Mouse (Mus musculus): ENCODE measurements around the gene Ampd3.

Ampd3 gene

GRCm38 (mm10) chr7:110803131-110803530 is 35.1 kb downstream of the Ampd3 start:
- DNase-seq = no peak

GRCm38 (mm10) chr7:110804266-110804665 is 36.3 kb downstream of the Ampd3 start:
- DNase-seq = peak; percentile 27 to 37

DNA sequence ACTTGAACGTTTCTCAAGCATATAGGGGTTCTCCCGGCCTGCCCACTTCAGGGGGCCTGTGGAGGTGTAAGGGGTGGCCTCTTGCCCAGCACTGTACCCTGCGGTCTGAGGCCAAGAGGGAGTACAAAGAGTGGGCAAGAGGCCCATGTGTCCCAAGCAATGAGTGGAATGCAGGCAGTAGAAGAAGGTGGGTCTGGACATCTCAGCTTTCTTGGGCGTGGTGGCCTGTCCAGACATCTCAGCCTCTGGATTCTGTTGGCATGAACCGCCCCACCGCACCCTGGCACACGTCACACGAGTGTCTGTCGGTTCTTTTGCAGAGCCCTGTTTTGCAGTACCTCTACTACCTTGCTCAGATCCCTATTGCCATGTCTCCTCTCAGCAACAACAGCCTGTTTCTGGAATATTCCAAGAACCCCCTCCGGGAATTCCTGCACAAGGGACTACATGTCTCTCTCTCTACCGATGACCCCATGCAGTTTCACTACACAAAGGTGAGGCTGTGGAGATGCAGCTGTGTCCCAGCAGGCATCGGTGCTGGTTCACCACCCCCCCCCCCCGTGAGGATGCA is 39.5 kb downstream of the Ampd3 start:
- no peak for DNase-seq

GRCm38 (mm10) chr7:110808962-110809361 is 41.0 kb downstream of the Ampd3 start:
- no peak for DNase-seq

DNA sequence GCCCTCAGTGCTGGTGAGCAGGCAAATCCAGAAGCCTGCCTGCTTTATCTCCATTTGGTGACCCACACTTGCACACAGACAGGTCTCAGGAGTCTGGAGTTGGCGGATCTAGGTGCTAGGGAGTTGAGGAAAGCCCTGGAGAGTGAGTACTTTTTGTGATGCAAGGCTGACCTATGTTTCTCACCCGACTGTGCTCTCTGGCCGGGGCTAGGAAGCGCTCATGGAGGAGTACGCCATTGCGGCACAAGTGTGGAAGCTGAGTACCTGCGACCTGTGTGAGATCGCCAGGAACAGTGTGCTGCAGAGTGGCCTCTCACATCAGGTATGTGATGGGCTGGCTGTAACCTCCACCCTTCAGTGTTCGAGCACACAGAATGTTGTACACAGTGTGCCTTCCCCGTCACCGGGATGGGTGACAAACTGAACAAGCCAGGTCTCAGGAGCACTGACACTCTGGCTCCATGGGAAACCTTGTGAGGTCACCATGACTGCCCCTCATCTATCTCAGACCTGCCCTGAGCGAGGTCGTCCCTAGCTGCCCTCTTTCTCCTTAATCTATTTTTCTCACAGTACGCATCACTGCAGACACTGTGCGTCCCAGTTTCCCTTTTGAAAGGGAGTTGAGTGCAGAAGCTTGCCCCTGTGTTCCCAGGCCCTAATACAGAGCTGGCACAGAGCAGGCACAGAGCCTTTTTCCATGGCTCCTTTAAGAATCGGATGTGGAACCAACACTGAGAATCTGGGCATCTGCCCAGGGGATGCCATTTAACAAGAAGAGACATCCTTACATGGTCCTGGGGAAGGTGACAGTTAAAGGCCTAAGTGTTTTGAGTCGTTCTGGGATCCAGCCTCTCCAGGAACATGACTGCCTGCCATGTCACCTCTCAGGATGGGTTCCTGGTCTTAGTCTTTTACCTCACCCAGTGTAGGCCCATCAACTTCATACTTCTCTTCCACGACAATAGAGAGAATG is 41.9 kb downstream of the Ampd3 start:
- no peak for DNase-seq

GRCm38 (mm10) chr7:110810995-110811394 is 43.0 kb downstream of the Ampd3 start:
- DNase-seq = no peak

GRCm38 (mm10) chr7:110811529-110811928 is 43.5 kb downstream of the Ampd3 start:
- DNase-seq = no peak

DNA sequence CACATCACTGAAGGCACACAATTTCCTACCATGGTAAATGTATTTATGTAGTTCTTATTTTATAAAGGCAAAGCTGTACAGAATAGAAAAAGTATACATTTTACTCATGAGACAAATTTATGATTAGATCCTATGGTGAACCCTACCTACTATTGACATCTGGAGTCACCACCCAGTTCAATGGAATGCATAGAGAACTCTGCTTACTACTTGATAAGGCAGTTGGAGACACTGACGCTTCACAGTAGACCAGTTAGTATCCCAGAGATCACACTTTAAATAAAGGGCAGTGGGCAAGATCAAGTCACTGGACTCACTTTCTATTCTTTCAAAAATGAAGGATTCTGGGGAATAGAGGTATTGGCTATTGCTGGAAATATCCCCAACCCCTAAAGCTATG is 46.0 kb downstream of the Ampd3 start:
- no peak for DNase-seq

- DNase-seq = peak; percentile 24 to 45
Observed at GRCm38 (mm10) chr7:110816037-110816436, 48.0 kb downstream of the Ampd3 start.

GRCm38 (mm10) chr7:110818206-110818605 is 50.2 kb downstream of the Ampd3 start:
- no peak for DNase-seq

DNA sequence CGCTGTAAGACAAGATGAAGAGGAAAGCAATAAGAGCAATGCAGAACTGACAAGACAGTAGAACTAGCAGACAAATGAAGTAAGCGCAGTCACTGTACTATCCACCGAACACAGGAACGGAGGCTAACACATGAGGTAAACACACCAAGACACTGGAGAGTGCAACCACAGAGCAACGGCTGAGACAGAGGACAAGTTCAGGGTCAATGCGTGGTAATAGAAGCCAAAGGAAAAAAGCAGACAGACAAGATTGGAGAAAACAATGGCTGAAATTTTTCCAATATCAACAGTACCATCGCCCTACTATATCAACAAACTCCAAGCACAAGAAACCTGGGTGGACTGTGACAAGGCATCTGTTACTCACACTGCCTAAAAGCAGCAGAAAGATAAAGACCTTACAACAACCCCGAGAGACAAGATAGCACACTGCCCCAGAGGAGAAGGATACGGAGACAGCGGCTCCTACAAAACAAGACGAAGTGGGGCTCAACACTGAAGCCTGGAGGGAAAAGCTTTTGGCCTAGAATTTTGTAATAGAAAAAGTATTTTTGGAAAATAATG is 50.9 kb downstream of the Ampd3 start:
- no peak for DNase-seq

- no peak for DNase-seq
Observed at GRCm38 (mm10) chr7:110821068-110821467, 53.1 kb downstream of the Ampd3 start.

GRCm38 (mm10) chr7:110821653-110822052 is 53.6 kb downstream of the Ampd3 start:
- DNase-seq = peak; percentile 65 to 66

DNA sequence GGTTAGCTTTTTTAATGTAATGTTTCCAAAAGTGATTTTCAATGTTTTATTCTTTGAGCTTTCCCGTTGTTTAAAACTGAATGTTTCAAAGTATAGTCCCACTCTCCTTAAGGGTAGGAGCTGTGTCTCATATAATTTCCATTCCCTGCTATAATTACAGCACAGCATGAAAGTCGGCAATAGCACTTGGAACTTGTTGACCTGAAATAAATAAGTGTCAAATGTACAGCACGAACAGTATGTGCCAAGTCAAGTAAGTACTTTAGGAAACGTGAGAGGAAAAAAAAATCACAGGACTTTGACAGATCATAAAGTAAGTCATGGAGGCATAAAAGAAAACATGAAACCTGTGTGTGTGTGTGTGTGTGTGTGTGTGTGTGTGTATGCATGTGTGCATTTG is 54.0 kb downstream of the Ampd3 start:
- DNase-seq = no peak

- no peak for DNase-seq
Observed at GRCm38 (mm10) chr7:110823076-110823475, 55.1 kb downstream of the Ampd3 start.

GRCm38 (mm10) chr7:110823593-110823992 is 55.6 kb downstream of the Ampd3 start:
- no peak for DNase-seq

GRCm38 (mm10) chr7:110823995-110824953 is 56.3 kb downstream of the Ampd3 start:
- DNase-seq = no peak

DNA sequence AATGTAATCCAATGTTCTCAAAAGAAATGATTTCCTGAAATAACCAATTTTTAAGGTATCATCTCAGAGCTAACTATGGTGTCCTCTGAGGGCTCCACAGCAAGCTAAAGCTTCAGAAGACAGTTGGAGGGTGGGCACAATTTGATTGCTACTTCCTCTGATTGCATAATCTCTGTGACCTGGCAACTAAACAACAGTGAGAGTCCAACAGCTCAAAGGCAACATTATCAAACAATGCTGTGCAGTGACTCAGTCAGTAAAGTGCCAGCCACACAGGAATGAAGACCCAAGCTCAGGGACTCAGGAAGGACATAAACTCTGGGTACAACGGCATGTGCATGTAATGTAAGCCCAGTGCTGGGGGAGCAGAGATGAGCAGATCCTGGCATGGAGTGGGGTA is 65.0 kb downstream of the Ampd3 start:
- no peak for DNase-seq

DNA sequence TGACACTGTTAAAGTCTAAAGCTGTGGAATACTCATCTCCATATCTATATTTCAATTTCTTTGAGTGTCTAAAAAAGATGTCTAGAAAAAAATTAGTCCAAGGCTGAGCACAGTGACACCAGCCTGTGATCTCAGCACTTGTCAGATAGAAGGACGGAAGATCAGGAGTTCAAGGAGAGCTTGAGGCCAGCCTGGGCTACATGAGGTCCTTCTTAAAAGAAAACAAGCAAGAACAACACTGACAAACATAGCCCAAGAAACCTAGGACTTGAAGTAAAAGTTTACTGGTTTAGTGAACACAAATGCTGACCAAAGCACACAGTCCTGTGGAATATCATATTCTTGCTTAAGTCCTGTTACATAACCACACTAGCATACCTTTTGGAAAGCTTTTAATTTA is 66.0 kb downstream of the Ampd3 start:
- no peak for DNase-seq

- DNase-seq = no peak
Observed at GRCm38 (mm10) chr7:110834522-110834921, 66.5 kb downstream of the Ampd3 start.

GRCm38 (mm10) chr7:110840332-110840731 is 72.3 kb downstream of the Ampd3 start:
- DNase-seq = no peak

Measured in cerebellum, adult 18-20 months (tissue).